Mouse (Mus musculus): ENCODE data around the gene Epha10.

The Epha10 gene

DNA sequence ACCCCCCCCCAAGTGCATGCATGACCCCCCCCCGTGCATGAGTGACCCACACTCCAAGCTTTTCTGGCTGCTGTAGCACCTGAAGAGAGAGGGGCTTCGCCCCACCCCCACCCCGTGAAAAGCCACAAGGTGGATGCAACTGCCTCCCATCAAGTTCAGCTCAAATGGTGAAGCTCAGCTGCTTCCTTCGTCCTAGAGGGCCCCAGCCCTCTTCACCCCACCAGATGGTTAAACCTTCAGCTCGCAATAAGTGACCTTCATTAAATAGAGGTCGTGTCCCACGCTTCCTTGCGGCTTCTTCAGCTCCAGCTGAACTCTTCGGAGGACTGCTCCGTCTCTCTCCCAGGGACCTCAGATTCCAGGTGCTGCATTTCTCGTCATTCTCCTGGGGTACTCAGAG is at the start of gene Epha10:
Epha10 (plus strand) TSS at position 301 of the 400 bp plus-strand sequence.
- no peak for DNase-seq (ENCODE audit: low spot score in 2 of 2)

DNA sequence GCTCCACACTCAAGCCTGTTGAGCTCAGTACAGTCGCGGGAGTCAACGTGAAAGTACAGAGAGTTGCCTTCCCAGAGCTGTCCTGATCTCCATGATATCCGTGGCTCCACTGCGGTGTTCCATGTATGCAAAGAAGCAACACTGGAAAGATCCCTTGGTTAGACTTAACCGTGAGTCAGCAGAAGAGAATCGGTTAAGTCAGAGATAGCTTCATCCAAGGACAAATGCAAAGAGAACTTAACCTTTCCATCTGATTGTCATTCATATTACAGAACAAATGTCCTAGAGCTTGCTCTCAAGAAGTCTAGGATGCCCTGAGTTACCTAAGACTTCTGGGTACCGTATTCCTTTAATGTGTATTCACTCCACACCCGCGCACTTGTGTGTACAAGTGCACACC is 47.9 kb upstream of the Epha10 start:
- no peak for DNase-seq (ENCODE audit: low spot score in 2 of 2)

DNA sequence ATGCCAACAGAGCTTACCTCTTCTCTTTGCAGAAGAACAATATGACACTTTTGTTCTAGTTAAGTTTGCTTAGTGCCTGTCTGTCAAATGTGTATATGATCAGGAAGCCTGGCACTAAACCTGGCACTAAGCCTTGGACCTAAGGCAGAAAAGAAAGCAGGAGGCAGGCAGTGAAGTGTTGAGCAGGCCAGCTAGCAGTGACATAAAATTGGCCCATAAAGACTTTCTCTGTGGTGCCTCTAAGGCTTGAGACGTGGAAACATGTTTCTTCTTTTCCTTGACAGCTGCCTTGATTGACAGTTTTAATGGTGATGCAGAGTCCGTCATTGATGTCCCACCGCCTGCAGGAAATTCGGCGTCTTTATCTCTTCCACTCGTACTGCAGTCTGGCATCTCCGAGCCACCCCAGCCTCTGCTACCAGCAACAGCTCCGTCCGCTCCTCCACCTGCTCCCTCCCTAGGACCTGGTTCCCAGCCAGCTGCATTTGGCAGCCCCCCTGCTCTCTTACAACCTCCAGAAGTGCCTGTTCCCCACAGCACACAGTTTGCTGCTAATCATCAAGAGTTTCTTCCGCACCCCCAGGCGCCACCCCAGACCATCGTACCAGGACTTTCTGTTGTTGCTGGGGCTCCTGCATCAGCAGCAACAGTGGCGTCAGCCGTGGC is 42.5 kb upstream of the Epha10 start:
- no peak for DNase-seq (ENCODE audit: low spot score in 2 of 2)

DNA sequence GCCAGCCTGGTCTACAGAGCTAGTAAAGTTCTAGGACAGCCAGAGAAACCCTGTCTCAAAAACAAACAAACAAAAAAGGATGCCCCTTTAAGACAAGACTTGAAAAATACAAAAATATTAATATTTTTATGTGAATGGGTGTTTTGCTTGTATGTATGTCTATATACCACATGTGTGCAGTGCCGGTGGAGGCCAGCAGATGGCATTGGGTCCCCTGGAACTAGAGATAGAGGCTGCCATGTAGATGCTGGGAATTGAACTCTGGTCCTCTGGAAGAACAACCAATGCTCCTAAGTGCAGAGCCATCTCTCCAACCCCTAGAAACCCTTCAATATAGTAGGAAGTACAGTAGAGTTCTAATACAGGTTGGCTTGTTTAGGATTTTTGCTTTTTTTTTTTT is 39.7 kb upstream of the Epha10 start:
- DNase-seq (ENCODE audit: low spot score in 2 of 2): no peak

DNA sequence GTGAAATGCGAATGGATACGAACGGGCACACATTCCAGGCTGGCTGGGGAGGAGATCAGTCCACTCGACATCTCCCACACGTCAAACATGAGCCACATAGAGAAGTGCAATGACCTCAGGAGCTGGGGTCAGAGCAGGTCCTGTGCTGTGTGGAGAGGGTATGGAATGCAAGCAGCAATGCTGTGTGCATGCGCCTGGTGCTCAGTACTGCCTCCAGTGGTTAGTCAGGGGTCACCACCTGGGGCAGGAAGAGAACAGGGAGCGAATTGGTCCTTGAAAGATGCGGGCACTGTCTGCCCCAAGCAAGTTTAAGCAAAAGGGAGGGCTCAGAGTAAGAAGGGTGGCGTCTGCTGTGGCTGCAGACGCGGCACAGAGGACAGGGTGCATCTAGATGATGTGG is 37.2 kb upstream of the Epha10 start:
- no peak for DNase-seq (ENCODE audit: low spot score in 2 of 2)

DNA sequence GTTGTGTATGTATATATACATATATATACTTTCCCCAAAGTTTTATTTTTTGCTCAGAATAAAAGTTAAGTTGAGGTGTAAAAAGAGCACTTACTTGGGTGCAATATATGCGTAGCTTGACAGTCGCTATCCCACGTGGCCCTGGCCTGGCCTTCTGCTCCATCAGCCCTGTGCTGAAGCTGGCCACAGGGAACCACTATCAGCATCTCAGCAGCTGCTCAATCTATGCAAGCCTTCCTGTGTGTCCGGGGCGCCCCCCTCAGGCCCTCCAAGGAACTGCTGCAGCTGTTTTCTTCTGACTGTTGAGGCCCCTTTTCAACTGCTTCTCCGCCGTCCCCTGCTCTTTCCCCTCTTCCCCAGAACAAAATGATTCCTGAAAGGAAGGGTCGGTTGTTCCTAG is 33.1 kb upstream of the Epha10 start:
- peak; percentile 81 to 87 for DNase-seq (ENCODE audit: low spot score in 2 of 2)

DNA sequence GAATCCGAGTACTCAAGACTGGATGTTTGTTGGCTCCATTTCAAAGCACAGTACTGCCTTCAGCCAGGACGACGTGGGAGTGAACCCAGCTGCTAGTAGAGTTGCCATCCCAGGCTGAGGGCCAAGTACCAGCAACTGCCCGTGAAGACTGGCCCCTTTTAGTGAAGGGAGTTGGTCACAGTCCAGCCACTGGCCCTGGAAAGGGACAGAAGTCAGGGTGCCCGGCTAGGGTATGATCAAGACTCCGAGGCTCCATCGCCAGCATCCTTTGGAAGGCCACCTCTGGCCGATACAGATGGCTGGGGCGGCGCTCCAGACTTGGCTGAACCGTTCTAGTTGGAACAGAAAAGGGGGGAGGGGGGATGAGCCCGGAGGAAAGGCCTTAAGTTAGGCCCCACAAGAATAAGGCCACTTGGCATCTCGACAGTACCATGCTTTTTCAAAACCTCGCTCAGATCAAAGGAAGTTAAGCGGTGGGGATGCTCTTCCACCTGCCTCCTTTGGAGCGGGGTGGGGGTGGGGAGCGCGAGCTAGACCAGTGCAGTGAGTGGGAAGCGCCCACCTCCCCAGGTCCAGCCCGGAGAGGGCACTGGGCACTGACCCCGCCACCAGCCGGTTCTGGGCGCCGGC is 31.0 kb upstream of the Epha10 start:
- DNase-seq (ENCODE audit: low spot score in 2 of 2): peak; percentile 47 to 55

DNA sequence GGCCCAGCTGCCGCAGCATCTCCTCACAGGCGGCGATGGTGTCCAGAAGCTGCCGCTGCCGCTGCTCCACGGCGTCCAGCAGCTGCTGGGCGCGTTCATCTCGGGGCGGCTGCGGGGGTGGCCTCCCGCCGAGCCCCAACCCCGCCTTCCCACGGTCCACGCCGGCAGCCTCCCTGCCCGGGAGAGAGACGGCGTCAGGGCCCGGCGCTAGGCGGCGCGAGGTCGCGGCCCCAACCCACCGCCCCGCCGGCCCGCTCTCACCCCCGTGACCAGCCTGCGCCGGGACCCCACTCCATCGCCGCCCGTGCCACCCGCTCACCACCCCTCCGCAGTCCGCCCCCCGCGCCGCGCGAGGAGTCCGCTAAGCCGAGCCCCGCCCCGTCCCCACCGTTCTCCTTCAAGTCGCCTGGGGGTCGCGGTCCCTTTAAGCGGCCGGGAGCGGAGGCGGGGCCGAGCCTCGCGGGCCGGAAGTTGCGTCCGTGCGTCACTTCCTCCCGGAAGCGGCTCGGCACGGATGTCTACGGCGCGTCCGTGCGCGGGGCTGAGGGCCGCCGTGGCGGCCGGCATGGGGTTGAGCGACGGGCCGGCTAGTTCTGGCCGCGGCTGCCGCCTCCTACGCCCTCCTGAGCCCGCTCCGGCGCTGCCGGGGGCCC is 30.3 kb upstream of the Epha10 start, which contains the start of gene Yrdc:
Yrdc (plus strand) TSS at position 419 of the 653 bp plus-strand sequence.
- DNase-seq (ENCODE audit: low spot score in 2 of 2): peak; percentile 86 to 87

DNA sequence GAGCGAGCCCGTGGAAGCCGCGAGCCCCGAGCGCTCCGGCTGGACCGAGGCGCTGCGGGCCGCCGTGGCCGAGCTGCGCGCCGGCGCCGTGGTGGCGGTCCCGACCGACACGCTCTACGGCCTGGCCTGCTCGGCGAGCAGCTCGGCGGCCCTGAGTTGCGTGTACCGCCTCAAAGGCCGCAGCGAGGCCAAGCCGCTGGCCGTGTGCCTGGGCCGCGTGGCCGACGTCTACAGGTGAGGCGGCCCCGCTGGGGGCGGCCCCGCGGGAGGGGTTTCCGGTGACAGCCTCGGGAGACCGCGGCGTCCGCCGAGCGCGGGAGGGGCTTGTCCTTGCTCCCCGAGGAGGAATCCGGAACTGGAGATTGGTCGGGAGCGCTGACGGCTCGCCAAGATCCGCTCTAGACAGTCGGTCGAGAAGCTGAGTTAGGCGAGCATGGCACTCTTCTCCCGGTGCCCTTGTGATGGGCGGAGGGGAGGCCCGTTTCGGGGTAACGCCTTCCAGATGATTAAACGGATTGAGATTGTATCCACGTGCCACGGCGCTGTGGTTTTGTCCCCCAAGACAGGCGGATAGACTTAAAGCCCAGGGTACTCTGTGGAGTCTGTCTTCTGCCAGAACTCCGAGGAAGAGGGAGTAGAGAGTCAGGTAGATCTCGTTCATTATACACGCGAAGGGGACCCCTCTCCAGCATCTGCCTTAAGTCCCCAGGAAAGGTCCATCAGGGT is 29.6 kb upstream of the Epha10 start, which contains the start of gene 1110065P20Rik:
1110065P20Rik (minus strand) TSS at position 264 of the 726 bp plus-strand sequence.
- peak; percentile 45 to 50 for DNase-seq (ENCODE audit: low spot score in 2 of 2)

DNA sequence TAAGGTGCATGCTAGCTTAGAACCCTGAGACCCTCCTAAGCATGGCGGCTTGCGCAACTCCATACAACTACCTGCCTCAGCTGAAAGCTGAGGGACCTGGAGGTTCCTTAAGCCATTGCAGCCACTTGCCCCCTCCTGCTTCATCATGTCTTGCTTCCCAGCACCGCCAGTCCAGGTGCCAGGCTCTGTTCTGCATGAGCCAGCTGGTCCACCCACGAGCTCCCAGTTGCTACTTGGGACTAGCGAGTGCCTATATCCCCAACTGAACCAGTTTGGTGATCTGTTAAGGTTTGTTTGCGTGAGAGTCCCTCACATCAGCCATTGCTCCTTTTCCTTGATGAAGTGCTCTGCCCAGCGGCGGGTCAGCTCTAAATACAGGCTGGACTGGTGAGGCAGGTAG is 24.4 kb upstream of the Epha10 start:
- no peak for DNase-seq (ENCODE audit: low spot score in 2 of 2)

DNA sequence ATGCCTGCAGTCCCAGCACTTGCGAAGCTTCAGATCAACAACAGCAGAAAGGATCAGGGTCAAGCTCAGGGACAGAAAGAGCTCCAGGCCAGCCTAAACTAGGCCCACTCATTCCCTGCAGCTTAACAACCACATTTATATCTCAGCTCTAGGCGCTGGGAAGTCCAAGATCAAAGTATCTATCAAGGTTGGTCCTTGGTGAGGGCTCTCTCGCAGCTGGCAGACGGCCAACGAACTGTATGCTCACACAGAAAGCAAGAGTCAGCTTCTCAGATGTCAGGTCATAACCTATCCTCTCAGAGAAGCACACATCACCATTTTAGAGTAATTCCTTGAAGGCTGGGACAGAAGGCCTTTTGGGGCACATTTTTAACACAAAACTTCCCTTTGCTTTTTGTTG is 22.3 kb upstream of the Epha10 start:
- DNase-seq (ENCODE audit: low spot score in 2 of 2): no peak

DNA sequence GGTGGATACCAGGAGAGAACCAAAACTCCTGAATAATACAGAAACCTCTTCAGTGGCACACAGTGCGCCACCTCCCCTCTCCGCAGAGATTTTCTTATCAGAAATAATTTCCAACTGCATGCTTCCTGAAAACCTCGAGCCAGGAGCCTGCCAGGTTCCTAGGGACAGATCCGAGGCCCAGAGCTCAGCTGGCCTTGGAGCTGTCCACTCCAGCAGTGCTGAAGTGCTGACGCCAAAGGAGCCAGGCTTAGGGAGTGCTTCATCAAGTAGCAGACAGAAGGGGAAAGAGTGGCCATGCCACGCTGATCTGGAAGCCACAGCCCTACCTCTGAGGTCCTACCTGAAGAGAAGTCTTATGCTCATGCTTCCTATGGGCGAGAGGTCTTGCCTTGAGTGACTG is 20.3 kb upstream of the Epha10 start:
- no peak for DNase-seq (ENCODE audit: low spot score in 2 of 2)

DNA sequence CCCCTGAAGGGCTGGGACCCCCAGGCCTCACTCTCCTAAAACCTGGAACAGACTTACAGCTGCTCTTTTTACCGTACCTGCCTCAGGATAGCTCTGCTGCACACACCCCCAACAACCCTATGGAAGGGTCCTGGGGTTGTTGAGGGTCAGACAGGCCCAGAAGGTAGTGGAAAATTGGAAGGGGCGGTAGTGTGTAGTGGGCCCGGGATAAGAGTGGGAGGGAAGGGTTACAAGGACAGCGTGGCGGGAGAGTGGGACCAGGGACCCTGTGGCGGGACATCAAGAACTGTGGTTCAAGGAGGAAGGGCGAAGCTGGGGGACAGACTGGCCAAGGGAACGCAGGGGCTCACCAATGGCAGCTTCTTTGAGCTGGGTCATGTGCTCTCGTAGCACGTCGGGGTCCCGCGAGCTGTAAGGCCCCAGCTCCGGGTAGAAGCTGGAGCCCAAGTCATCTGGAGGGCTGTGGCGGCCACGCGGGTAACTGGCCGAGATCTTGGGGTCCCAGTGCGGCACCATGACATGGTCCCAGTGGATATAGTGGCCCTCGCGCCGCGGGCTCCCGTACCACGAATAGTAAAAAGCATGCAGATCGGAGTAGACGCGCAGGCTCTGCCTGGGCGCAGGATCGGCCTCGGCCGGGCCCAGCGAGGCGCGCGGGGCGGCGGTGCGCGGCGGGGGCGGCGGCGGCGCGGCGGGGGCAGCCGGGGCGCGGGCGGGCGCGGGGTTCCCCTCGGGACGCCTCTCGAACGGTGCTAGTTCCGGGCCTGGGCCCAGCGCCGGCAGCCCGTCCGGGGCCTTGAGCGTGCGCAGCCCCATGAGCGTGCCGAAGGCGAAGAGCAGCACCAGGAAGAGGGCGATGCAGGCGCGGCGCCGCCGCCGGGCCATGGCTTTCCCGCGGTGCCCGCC is 19.2 kb upstream of the Epha10 start, which contains the start of gene Maneal:
Maneal (minus strand) TSS at position 889 of the 906 bp plus-strand sequence.
- DNase-seq (ENCODE audit: low spot score in 2 of 2): no peak

DNA sequence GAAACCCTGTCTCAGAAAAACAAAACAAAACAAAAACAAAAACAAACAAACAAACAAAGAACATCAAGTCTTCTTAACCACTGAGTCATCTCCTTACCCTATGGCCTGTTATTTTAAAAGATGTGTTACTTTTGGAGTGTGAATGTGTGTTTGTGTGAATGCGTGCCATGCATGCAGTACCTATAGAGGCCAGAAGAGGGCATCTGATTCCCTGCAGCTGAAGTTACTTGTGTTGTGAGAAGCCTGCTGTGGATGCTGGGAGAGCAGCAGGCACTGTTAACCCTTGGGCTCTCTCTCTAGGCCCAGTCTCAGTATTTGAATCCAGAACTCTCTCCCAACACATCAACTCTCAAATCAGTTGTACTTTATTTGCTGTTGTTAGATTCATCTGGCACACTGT is 8.0 kb upstream of the Epha10 start:
- no peak for DNase-seq (ENCODE audit: low spot score in 2 of 2)

DNA sequence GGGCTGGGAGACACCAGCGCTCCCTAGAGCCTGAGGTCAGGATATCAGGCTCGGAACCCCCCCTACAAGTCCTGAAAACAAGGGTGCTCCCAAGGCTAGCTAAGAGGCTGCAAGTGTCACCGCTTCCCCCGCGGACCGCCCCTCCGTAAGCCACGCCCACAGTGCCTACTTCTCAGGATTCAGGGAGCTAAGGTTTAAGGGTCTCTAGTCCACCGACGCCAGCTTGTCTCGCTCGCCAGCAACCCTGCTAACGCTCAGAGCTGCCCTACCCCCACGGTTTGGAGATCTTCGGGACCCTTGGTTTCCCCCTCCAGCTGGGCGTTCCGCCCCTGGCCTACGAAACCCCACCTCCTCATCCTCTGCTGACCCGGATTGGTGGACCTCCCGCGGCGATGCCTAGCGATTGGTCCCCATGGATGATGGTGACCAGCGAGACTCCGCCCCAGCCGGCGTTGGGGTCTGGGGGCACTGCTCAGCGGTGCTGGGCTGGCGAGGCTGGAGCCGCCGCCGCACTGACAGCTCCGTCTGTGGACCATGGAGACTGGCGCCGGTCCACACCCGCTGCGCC is 726 bp downstream of the Epha10 start:
- peak; percentile 47 to 70 for DNase-seq (ENCODE audit: low spot score in 2 of 2)

DNA sequence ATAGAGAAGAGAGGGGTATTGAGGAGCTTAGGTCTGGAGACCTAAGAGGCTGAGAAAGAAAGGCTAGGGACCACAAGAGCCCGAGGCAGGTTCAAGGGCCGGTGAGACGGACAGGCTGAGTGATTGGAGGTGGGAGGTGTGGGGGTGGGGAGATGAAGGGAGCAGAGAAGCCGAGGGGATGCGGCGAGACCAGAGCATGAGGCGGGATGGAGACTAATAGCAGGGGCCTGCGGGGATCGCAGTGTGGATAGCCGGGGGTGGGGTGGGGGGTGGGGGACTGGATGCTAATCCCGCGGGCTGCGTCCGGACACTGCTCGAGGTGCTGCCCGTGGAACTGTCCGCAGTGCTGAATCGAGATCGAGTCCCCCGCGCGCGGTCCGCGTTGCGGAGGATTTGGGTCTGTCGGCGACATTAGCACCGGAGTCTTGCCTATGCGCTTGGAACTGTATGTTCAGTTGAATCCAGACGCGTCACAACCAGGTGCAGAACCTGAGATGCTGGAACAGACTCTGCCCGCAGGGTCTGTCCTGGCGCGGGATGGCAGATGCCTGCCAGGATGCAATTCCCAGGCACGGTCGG is 1.5 kb downstream of the Epha10 start:
- no peak for DNase-seq (ENCODE audit: low spot score in 2 of 2)

DNA sequence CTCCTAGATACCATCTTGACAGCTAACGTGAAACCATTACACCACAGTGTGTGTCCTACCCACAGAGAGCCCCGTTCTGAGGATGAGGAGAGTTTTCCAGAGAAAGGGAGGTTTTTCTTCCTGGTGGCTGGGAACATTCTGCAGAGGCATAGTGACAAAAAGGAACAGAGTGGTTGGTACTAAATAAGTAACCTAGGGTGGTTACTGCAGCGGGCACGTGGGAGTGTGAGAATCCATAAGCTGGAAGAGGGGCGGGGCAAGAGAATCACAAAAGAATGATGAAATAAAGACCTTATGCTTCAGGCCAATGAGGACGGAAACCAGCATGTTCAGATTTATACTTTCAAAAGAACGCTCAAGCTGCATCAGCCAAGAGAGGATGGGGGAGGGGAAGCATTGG is 8.0 kb downstream of the Epha10 start:
- DNase-seq (ENCODE audit: low spot score in 2 of 2): no peak

DNA sequence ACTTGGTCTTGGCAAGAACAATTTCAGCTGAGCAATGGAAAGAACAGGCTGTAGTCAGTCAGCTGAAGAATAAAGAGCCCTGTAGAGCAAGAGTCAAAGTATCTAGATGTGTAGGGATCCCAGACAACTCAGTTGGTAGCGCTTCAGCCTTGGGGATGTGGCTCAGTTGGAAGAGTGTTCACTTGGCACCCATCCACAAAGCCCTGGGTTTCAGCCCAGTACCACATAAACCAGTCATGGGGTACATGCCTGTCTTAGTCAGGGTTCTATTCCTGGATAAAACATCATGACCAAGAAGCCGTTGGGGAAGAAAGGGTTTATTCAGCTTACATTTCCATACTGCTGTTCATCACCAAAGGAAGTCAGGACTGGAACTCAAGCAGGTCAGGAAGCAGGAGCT is 9.2 kb downstream of the Epha10 start:
- no peak for DNase-seq (ENCODE audit: low spot score in 2 of 2)

DNA sequence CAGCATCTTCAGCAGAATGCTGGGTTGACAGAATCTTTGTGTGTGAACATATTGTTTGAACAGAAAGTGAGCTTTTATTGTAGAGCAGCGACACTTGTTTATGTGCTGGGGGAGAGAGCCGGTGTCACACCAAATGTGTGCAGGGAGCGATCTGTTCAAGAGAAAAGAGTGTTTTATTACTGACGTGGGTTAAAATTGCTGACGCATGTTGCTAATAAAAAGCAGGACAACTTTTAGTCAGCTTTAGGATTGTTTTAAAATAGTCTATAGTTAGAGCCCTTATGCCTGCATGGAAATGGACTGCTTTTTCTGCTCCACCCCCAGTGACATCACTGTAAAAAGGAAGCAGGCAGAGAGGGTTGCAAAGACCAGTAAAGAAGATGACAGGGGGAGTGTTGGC is 10.1 kb downstream of the Epha10 start:
- no peak for DNase-seq (ENCODE audit: low spot score in 2 of 2)

DNA sequence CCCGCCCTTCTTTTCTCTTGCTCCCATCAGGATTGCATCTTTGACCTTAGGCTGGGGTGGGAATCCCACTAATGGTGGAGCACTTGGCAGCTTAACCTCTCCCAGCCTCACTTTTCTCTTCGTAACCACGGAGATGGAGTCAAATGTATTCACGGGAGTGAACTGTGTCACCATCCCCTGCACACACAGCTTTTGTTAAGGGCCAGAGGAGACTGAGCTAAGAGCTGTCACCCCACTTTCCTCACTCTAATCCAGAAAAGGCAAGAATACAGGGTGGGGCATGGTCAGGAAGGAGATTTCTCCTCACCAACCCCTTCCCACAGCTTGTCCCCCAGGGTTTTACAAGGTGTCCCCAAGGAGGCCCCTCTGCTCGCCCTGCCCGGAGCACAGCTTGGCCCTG is 13.1 kb downstream of the Epha10 start:
- DNase-seq (ENCODE audit: low spot score in 2 of 2): no peak

Data from frontal cortex, postnatal 25 days (tissue).